Mouse (Mus musculus) embryo, embryonic 10 days (tissue): Measurements from ENCODE around the gene Nr5a2.
A peak's percentile ranks its signal among the peaks of the same experiment; 100 is the strongest.

ENCODE experiments used
- DNase-seq: peaks from one replicate; pipeline ENCODE4 v3.0.0-alpha.2; 2015; ENCODE audit warnings: low spot score

Nr5a2 gene

GRCm38 (mm10) chr1:136948511-136949275 lies 11.6 kb downstream of the Nr5a2 start:
- peak; percentile 76 for DNase-seq

DNA sequence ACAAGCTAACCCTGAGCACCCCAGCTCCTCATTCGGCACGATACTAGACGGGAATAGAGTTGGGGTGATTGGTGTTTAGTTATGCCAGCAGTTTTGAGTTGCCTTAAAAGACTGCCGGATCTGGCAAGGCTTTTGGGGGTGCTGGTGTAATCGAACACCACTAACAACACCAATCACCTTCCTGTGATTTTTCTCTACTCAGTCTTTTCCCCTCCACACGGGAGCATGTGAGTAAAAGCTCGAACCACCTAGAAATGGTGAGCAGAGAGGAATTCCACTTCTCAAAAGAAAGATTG lies 12.2 kb downstream of the Nr5a2 start:
- DNase-seq = no peak

- DNase-seq = peak; percentile 42
Measured at GRCm38 (mm10) chr1:136947394-136948126, 12.7 kb downstream of the Nr5a2 start.

- DNase-seq = peak; percentile 38
Measured at GRCm38 (mm10) chr1:136946806-136947393, 13.3 kb downstream of the Nr5a2 start.

DNA sequence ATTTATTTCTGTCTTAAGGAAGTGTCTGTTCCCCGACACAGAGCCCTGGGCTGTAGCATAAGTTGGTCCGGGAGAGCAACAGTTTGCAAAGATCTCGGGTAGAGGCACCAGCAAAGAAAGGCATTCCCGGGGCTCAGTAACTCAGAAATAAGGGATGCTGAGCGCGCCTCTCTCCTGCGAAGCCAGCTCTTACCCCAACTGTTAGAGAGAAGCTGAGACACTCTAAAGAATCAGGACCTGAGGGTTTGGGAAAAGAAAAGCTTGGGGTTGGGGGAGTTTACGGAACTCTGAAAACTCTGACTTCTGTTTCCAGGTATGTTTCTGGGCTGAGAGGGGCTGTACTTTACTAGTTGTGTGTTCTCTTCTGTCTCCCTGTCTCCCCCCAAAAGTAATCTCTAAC lies 13.8 kb downstream of the Nr5a2 start:
- DNase-seq = no peak

- DNase-seq = peak; percentile 34
Measured at GRCm38 (mm10) chr1:136945876-136946275, 14.4 kb downstream of the Nr5a2 start.

GRCm38 (mm10) chr1:136945426-136945825 lies 14.8 kb downstream of the Nr5a2 start:
- DNase-seq = peak; percentile 22

DNA sequence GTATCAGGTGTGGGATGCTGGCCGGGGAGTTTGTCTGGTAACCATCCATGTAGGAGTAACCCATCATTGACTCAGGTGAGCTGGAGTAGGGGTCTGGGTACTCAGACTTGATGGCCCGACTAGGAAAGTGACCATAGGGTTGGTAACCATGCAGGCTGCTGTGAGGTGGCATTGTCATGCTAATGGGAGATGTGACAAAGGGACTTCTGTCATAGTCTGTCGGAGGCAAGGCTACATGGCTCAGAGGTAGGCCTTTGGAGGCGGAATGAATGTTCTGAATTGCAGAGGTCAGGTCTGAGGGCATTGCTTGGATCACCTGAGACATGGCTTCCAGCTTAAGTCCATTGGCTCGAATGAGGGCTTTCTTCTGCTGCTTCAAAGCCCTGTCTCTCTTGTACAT lies 19.6 kb downstream of the Nr5a2 start:
- DNase-seq = no peak

GRCm38 (mm10) chr1:136939220-136939619 lies 21.0 kb downstream of the Nr5a2 start:
- DNase-seq = no peak

GRCm38 (mm10) chr1:136935960-136936324 lies 24.3 kb downstream of the Nr5a2 start:
- no peak for DNase-seq

GRCm38 (mm10) chr1:136935316-136935959 lies 24.8 kb downstream of the Nr5a2 start:
- DNase-seq = no peak

DNA sequence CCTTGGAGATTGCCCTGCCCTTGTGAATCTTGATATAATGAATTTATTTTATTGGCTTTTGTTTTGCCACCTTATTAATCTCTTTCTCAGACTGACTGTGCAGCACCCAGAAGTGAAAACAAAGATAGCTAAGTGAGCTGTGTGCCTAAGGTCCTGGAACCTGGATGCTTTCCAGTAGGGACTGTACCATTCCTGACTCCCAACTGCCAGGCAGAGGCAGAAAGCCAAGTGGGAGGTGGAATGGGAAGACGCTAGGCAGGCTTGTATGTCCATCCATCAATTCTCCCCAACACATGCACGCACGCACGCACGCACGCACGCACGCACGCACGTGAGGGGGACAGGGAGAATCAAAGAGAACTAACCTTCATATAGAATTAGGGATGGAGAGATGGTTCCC lies 26.2 kb downstream of the Nr5a2 start:
- DNase-seq = no peak

DNA sequence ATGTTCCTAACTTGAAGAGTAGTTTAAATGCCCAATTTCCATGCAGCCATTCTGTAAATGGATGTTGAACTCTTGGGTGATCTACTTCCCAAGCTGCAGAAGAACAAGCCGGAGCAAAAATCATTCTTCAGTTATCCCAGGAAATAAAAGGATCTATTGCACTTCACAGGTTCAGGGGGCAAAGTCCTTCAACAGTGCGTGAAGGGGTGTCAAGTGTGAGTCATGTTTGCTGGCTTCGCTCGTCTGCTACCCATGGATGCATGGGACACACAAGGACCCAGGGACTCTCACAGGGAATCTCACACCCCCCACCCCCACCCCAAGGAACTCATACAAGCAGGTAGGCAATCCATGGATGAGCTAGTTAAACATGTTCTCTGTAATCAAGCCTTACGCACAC lies 29.2 kb downstream of the Nr5a2 start:
- DNase-seq = no peak

- no peak for DNase-seq
Measured at GRCm38 (mm10) chr1:136929743-136930142, 30.5 kb downstream of the Nr5a2 start.

DNA sequence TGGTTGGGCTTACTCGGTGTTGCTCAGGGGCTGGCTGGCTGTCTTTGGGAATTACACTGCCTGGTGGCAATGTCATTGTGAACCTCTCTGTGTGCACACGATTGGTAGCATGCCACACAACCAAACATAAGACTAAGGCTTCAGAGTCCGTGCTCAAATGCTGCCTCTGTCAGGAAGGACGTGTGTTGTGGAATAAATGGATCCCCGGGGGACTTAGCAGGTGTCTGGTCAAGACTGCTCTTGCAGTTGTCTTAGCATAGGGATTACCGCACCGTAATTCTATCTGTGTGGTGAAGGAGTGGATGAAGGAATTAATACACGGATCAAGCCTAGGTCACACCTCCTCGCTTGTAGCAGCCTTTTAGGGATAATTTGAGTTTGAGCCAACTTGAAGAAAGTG lies 32.8 kb downstream of the Nr5a2 start:
- DNase-seq = no peak

DNA sequence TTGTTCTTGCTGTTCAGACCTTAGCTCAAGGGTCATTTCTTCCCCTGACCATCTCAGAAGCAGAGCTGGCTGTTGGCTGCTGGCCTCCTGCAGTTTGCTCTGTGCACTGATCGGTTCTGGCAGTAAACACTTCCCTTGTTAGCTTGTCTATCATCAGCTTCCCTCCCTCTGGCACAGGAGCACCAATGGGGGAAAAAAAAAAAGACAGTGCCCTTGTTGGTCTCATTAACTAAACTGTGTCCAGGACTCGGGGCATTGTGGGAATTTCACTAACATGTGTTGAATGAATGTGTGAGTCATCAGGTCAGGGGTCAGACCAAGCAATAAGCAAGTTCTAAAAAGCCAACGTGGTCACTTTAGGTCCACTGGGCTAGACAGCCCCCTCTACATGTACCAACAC lies 34.2 kb downstream of the Nr5a2 start:
- peak; percentile 36 for DNase-seq

DNA sequence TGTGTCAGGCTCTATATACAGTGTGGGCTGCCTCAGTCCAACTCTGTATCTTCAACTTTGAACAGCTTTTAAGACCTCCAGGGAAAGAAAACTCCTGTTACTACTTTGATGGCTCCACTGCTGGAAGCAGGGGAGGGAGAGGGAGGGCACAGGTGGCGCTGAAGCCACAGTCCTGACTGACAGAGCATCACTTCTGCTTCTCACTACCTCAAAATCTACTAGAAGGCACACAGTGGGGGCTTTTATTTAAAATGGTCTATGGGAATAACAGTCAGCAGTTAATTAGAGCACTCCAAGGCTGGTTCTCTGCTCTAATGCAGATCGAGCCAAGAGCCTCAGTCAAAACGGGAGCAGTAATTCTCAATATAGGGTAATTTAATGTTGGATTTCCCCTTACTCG lies 40.2 kb downstream of the Nr5a2 start:
- no peak for DNase-seq

GRCm38 (mm10) chr1:136918791-136919190 lies 41.5 kb downstream of the Nr5a2 start:
- no peak for DNase-seq

- peak; percentile 31 for DNase-seq
Measured at GRCm38 (mm10) chr1:136915438-136915837, 44.8 kb downstream of the Nr5a2 start.

GRCm38 (mm10) chr1:136911996-136912395 lies 48.3 kb downstream of the Nr5a2 start:
- no peak for DNase-seq

GRCm38 (mm10) chr1:136911594-136911860 lies 48.7 kb downstream of the Nr5a2 start:
- no peak for DNase-seq

DNA sequence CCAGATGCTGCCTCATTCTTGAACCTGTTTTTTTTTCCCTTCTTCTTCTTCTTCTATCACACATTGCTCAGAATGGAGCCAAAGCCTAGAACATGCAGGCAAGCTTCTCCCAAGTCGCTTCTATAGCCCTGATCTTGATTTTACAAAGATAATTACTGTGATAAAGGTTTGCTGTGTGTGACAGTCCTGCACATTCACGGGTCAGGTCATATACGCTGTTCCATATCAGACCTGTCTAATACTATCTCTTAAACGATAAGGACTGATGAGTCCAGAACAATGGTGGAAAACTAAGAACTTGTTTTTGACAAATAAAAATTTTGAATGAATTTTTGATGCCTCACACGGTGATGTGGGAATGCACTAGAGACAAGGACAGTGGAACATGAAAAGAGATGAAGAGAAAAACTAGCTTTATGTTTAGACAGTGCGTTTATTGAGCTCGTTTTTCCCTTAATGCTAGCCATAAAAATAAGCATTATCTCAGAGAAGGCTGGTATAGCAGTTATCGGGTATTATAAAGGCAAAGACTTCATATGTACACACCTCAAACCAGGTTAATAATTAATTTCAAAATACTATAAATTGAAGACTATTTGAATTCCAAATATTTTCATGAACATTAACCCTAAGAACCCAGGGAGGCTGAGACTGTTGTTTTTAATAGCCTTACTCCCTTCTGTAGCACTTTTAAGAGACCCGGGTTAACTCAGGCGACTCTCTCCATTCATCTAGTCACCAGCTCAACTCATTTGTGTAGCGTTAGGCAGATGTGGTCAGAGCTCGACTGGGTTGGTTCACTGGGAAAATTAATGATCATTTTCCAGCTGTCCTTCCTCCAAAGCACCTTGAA lies 49.3 kb downstream of the Nr5a2 start:
- DNase-seq = no peak
